Mouse (Mus musculus) myocyte (in vitro differentiated cells): Measurements from ENCODE around the gene Cdkn2c.

Experiments
- MAX ChIP-seq: IDR thresholded peaks from one replicate; pipeline ENCODE4 v1.6.1; 2011; ENCODE audit warnings: low read depth, mild to moderate bottlenecking, control low read depth
- MYOG ChIP-seq, 3 experiments: IDR thresholded peaks; one replicate each; pipeline ENCODE4 v1.6.1; 2011; ENCODE audit warnings: control low read depth in 2 of 3, low read depth in 2 of 3, mild to moderate bottlenecking in 2 of 3; ENCODE audit not compliant: insufficient read length in 2 of 3, control insufficient read depth in 1 of 3, insufficient read depth in 1 of 3
- POLR2A ChIP-seq: IDR thresholded peaks from one replicate; pipeline ENCODE4 v1.6.1; 2011; ENCODE audit warnings: low read depth, mild to moderate bottlenecking, control low read depth, moderate library complexity; ENCODE audit not compliant: insufficient read length

DNA sequence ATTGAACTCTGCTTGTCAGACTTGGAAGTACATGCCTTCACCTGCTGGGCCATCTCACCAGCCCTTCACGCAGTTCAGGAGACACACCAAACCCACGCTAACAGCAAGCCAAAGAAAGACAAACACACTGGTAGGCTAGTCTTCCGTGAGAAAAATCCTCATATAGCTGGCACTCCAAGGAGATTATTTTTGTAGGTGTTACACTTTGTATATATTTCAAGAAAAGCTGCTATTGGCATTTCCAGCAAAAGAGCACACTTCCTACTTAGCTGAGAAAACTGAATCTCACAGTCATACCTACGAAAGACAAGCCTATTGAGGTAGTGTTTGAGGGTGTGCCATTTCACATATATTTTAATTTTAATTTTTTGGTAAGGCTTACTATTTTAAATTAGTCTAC is 36.0 kb downstream of the Cdkn2c start:
- no peak for TF ChIP-seq POLR2A
- no peak for TF ChIP-seq MAX
- no peak for TF ChIP-seq MYOG (IDR thresholded peaks at IDR 0.05; ENCODE audit: control insufficient read depth in 1 of 3, insufficient read depth in 1 of 3, insufficient read length in 2 of 3, low read depth in 2 of 3)
